In genomic region chr6:14018928-14019327, GRCm38 (mm10) we compare ENCODE assay signal across 15 mouse cellular contexts.
DNase-seq lines count a peak whose midpoint lies in the region; ATAC-seq lines count a peak whose summit lies in the region.
"Had no signal": no experiment of that assay in that cellular context is flagged by ENCODE, and none has a peak within 500 bp of the region (broad histone marks: within the 10 kb centered on the region; RNA-seq: fewer than 3 reads in every experiment).

No protein-coding gene starts in this region.

- peak; percentile 55; the same call in 1 of the 2 replicates for ATAC-seq in embryonic facial prominence, embryonic 14.5 days (ENCODE audit: low read depth)
- ATAC-seq in hindbrain, embryonic 15.5 days (ENCODE audit: low FRiP score, low read depth) = peak; percentile 90
- peak; percentile 85 for ATAC-seq in neural tube, embryonic 12.5 days (ENCODE audit: low FRiP score, low read depth)
- ATAC-seq in megakaryocyte, adult 5-6 weeks (ENCODE audit: poor library complexity, severe bottlenecking) = no peak
- no peak for ATAC-seq in cerebellum, adult (ENCODE audit: insufficient number of reproducible peaks, low FRiP score, low TSS enrichment)

- H3K27me3 ChIP-seq in embryonic facial prominence, embryonic 14.5 days (replicated peaks; ENCODE audit: control insufficient read depth, insufficient read depth, low read length) = no peaks in the 10 kb centered on the region
- no peaks in the 10 kb centered on the region for H3K27me3 ChIP-seq in hindbrain, embryonic 15.5 days
- H3K27me3 ChIP-seq in neural tube, embryonic 12.5 days (replicated peaks) = no peaks in the 10 kb centered on the region
- H3K27me3 ChIP-seq: megakaryocyte, embryonic 14.5 days had no signal

- intact Hi-C loops in heart, postnatal 36 days (cut with DNase I) = no loop called here

- no peak overlapping the region for H3K27ac ChIP-seq in embryonic facial prominence, embryonic 14.5 days (replicated peaks; ENCODE audit: low read depth, low read length)
- no peak overlapping the region for H3K27ac ChIP-seq in hindbrain, embryonic 15.5 days (replicated peaks)
- no peak overlapping the region for H3K27ac ChIP-seq in neural tube, embryonic 12.5 days

- H3K9ac ChIP-seq in embryonic facial prominence, embryonic 14.5 days (ENCODE audit: low read depth, low read length) = no peak overlapping the region
- no peak overlapping the region for H3K9ac ChIP-seq in hindbrain, embryonic 15.5 days
- no peak overlapping the region for H3K9ac ChIP-seq in neural tube, embryonic 12.5 days

- 73% methylated on average over 2 of the region's 2 CpGs for WGBS in embryonic facial prominence, embryonic 14.5 days
- 38% methylated on average over 2 of the region's 2 CpGs for WGBS in hindbrain, embryonic 15.5 days
- 70% methylated on average over 2 of the region's 2 CpGs for WGBS in neural tube, embryonic 12.5 days

- no peaks in the 10 kb centered on the region for H3K9me3 ChIP-seq in embryonic facial prominence, embryonic 14.5 days (ENCODE audit: control insufficient read depth, low read length)
- no peaks in the 10 kb centered on the region for H3K9me3 ChIP-seq in hindbrain, embryonic 15.5 days
- H3K9me3 ChIP-seq in neural tube, embryonic 12.5 days = no peaks in the 10 kb centered on the region
- H3K9me3 ChIP-seq: megakaryocyte, embryonic 14.5 days had no signal

- no peaks in the 10 kb centered on the region for H3K4me1 ChIP-seq in embryonic facial prominence, embryonic 14.5 days (ENCODE audit: control insufficient read depth, insufficient read depth, low read length)
- H3K4me1 ChIP-seq in hindbrain, embryonic 15.5 days (replicated peaks) = 0 out of 2 replicates have a peak, but pooled peaks cover 5% of the 10 kb centered on the region
- no peaks in the 10 kb centered on the region for H3K4me1 ChIP-seq in neural tube, embryonic 12.5 days
- H3K4me1 ChIP-seq: megakaryocyte, embryonic 14.5 days had no signal

- no peaks in the 10 kb centered on the region for H3K36me3 ChIP-seq in embryonic facial prominence, embryonic 14.5 days (ENCODE audit: control insufficient read depth, insufficient read depth, low read length)
- H3K36me3 ChIP-seq in hindbrain, embryonic 15.5 days = no peaks in the 10 kb centered on the region
- no peaks in the 10 kb centered on the region for H3K36me3 ChIP-seq in neural tube, embryonic 12.5 days

- H3K4me3 ChIP-seq in embryonic facial prominence, embryonic 14.5 days (ENCODE audit: low read depth, low read length) = no peak overlapping the region
- H3K4me3 ChIP-seq in hindbrain, embryonic 15.5 days = no peak overlapping the region
- H3K4me3 ChIP-seq in neural tube, embryonic 12.5 days = no peak overlapping the region
- H3K4me3 ChIP-seq: megakaryocyte, embryonic 14.5 days had no signal

- DNase-seq in embryo, embryonic 11 days = peak; percentile 1
- no peak for DNase-seq in embryo, embryonic 9.5 days (ENCODE audit: extremely low spot score)
- peak; percentile 3 for DNase-seq in embryonic facial prominence, embryonic 14.5 days (ENCODE audit: low spot score)
- DNase-seq in heart, postnatal 36 days = no peak
- DNase-seq: cerebellum, adult 18-20 months; gastrocnemius, postnatal 25 days; heart, postnatal 4 days; kidney, adult 2 months; liver had no signal

- no peak overlapping the region for H3K4me2 ChIP-seq in embryonic facial prominence, embryonic 14.5 days (ENCODE audit: low read depth, low read length)
- no peak overlapping the region for H3K4me2 ChIP-seq in hindbrain, embryonic 15.5 days
- no peak overlapping the region for H3K4me2 ChIP-seq in neural tube, embryonic 12.5 days (replicated peaks)
- H3K4me2 ChIP-seq: heart, embryonic 11.5 days had no signal

Comparison
In these comparisons a context has a peak if more than half of its experiments do, and no peak if none do; other contexts are left out.
1. DNase-seq: peak in embryo, embryonic 11 days (single experiment) and embryonic facial prominence, embryonic 14.5 days (single experiment); none in embryo, embryonic 9.5 days (single experiment) and heart, postnatal 36 days (0 of 2).
2. ATAC-seq: peak in embryonic facial prominence, embryonic 14.5 days (single experiment), hindbrain, embryonic 15.5 days (single experiment) and neural tube, embryonic 12.5 days (single experiment); none in megakaryocyte, adult 5-6 weeks (single experiment) and cerebellum, adult (single experiment).